ENCODE assay signal across 9 mouse cellular contexts in genomic region chr2:73066307-73067167, GRCm38 (mm10).
DNase-seq lines count a peak whose midpoint lies in the region; ATAC-seq lines count a peak whose summit lies in the region.
"Had no signal": no experiment of that assay in that cellular context is flagged by ENCODE, and none has a peak within 500 bp of the region (broad histone marks: within the 10 kb centered on the region; RNA-seq: fewer than 3 reads in every experiment).

No protein-coding gene starts in this region.

- H3K4me2 ChIP-seq in liver, embryonic 11.5 days, result peak overlapping the region; percentile 46

- no peak overlapping the region; the same call in 1 of the 2 replicates for H3K9ac ChIP-seq in liver, embryonic 11.5 days (ENCODE audit: low read depth, low read length)

- DNase-seq in heart, adult 11 months, result peak; percentile 96
- no peak for DNase-seq in heart, adult 8-10 months (ENCODE audit: low spot score)
- peak; percentile 67 for DNase-seq in embryo, embryonic 11 days
- no peak for DNase-seq in liver, embryonic 11.5 days (ENCODE audit: low spot score)
- no peak for DNase-seq in ovary, postnatal 10 days (ENCODE audit: low spot score)
- DNase-seq in adrenal gland, postnatal 4 days (ENCODE audit: low spot score in 2 of 2), result no peak

- H3K4me1 ChIP-seq in liver, embryonic 11.5 days (replicated peaks; ENCODE audit: control insufficient read depth, insufficient read depth, low read length), result peaks cover 10% of the 10 kb centered on the region

- no peak overlapping the region for H3K27ac ChIP-seq in liver, embryonic 11.5 days (ENCODE audit: low read depth, low read length)

- WGBS in liver, embryonic 11.5 days, result 16% methylated on average over 20 of the region's 20 CpGs

- peaks cover 6% of the 10 kb centered on the region for H3K27me3 ChIP-seq in liver, embryonic 11.5 days (replicated peaks; ENCODE audit: control insufficient read depth, insufficient read depth, low read length)
- H3K27me3 ChIP-seq: CH12.LX had no signal

- no peak overlapping the region for H3K4me3 ChIP-seq in liver, embryonic 11.5 days (ENCODE audit: low read depth, low read length)

- H3K9me3 ChIP-seq in liver, embryonic 11.5 days (ENCODE audit: control insufficient read depth, low read length), result no peaks in the 10 kb centered on the region

- peak; percentile 50 to 56 for ATAC-seq in hematopoietic stem cell, adult 5-6 weeks (replicated peaks in 1 of 2; ENCODE audit: insufficient read depth in 1 of 2, low FRiP score in 2 of 2, low TSS enrichment in 1 of 2, low read depth in 1 of 2, poor library complexity in 2 of 2, severe bottlenecking in 2 of 2)
- 0 out of 2 replicates have a peak, but pooled peaks have one; percentile 29 for ATAC-seq in liver, embryonic 11.5 days (replicated peaks; ENCODE audit: low FRiP score)
- ATAC-seq in inflammation-experienced regulatory T-cells, adult 6 months, result no peak

- H3K36me3 ChIP-seq in liver, embryonic 11.5 days (ENCODE audit: control insufficient read depth, insufficient read depth, low read length), result no peaks in the 10 kb centered on the region

Comparison
In these comparisons a context has a peak if more than half of its experiments do, and no peak if none do; other contexts are left out.
1. DNase-seq: peak in heart, adult 11 months (single experiment) and embryo, embryonic 11 days (single experiment); none in heart, adult 8-10 months (single experiment), liver, embryonic 11.5 days (single experiment), ovary, postnatal 10 days (single experiment) and adrenal gland, postnatal 4 days (0 of 2).